Comparison of ENCODE assay signal across 16 mouse cellular contexts in genomic region chr4:154693348-154694015, GRCm38 (mm10). TPM values are rescaled to one million over a fixed set of nuclear protein-coding genes. Genes with fewer than 3 reads are reported as not detected.
DNase-seq lines count a peak whose midpoint lies in the region; TF ChIP-seq lines count a peak whose summit lies in the region.
"Had no signal": no experiment of that assay in that cellular context is flagged by ENCODE, and none has a peak within 500 bp of the region (broad histone marks: within the 10 kb centered on the region; RNA-seq: fewer than 3 reads in every experiment).

No protein-coding gene starts in this region.

- H3K27ac ChIP-seq in layer of hippocampus, adult 2 months: no peak overlapping the region
- H3K27ac ChIP-seq: kidney, embryonic 15.5 days; liver, embryonic 15.5 days; neural tube, embryonic 13.5 days had no signal

- 0 out of 2 replicates have a peak, but pooled peaks have one; percentile 2 for TF ChIP-seq CTCF in layer of hippocampus, adult 2 months (conservative IDR thresholded peaks at IDR 0.05)

- DNase-seq in layer of hippocampus, adult 2 months (ENCODE audit: low spot score in 2 of 2): no peak
- no peak for DNase-seq in layer of hippocampus, postnatal 10 days (ENCODE audit: low spot score in 2 of 2)
- DNase-seq in embryo, embryonic 11 days: peak; percentile 71
- DNase-seq in forelimb bud, embryonic 11.5 days (ENCODE audit: low read depth, low spot score): peak; percentile 89
- peak; percentile 36 for DNase-seq in retina, embryonic 14.5 days (ENCODE audit: low spot score)
- no peak for DNase-seq in spleen, postnatal 10 days (ENCODE audit: low spot score in 2 of 2)
- DNase-seq in heart, postnatal 25 days (ENCODE audit: low spot score): no peak
- DNase-seq: cerebellum, adult 2 months; lung, postnatal 14 days; midbrain, embryonic 14.5 days; thymus, adult 18-20 months had no signal

- intact Hi-C loops in heart, postnatal 25 days (cut with DNase I): no loop called here

- H3K4me3 ChIP-seq in layer of hippocampus, adult 2 months: no peak overlapping the region
- H3K4me3 ChIP-seq: kidney, embryonic 15.5 days; liver, embryonic 15.5 days; neural tube, embryonic 13.5 days had no signal

RNA-seq across cellular contexts. Expression of gene Actrt2, which starts 25.8 kb away (rescaled TPM):
- total RNA-seq in layer of hippocampus, adult 2 months (2021): not detected
- not detected for total RNA-seq in layer of hippocampus, postnatal 10 days (2021)
- not detected for total RNA-seq in heart, postnatal 25 days (2021)
- total RNA-seq: granulocyte monocyte progenitor cell, adult 5-6 weeks; left cerebral cortex, postnatal 14 days had no signal

RNA-seq across cellular contexts. Expression of gene Prdm16, which starts 56.8 kb away (rescaled TPM):
- total RNA-seq in layer of hippocampus, adult 2 months (2021): 10 to 100 TPM; 10.8 to 11.5 TPM
- total RNA-seq in layer of hippocampus, postnatal 10 days (2021): 10 to 100 TPM in 1 of 2 experiments, 1 to 10 TPM in 1; 9.8 to 13.5 TPM
- total RNA-seq in heart, postnatal 25 days (2021): 10 to 100 TPM; 12.9 to 13.4 TPM

Comparison
In these comparisons a context has a peak if more than half of its experiments do, and no peak if none do; other contexts are left out.
1. DNase-seq: peak in embryo, embryonic 11 days (single experiment), forelimb bud, embryonic 11.5 days (single experiment) and retina, embryonic 14.5 days (single experiment); none in layer of hippocampus, adult 2 months (0 of 2), layer of hippocampus, postnatal 10 days (0 of 2), spleen, postnatal 10 days (0 of 2) and heart, postnatal 25 days (single experiment).